Mouse (Mus musculus): ENCODE data around the gene Prkag2.

Gene Prkag2

GRCm38 (mm10) chr5:24960791-24961190 is 139.7 kb downstream of the Prkag2 start:
- peak; percentile 60 for DNase-seq

- no peak for DNase-seq
Measured at GRCm38 (mm10) chr5:24959758-24960157, 140.7 kb downstream of the Prkag2 start.

- no peak for DNase-seq
Measured at GRCm38 (mm10) chr5:24958596-24958995, 141.8 kb downstream of the Prkag2 start.

GRCm38 (mm10) chr5:24956891-24957290 is 143.6 kb downstream of the Prkag2 start:
- peak; percentile 41 for DNase-seq

GRCm38 (mm10) chr5:24952842-24953741 is 147.3 kb downstream of the Prkag2 start:
- peak; percentile 66 for DNase-seq

GRCm38 (mm10) chr5:24952212-24952611 is 148.2 kb downstream of the Prkag2 start:
- no peak for DNase-seq

GRCm38 (mm10) chr5:24950891-24951574 is 149.4 kb downstream of the Prkag2 start:
- no peak for DNase-seq

- no peak for DNase-seq
Measured at GRCm38 (mm10) chr5:24950039-24950438, 150.4 kb downstream of the Prkag2 start.

- DNase-seq: peak; percentile 59
Measured at GRCm38 (mm10) chr5:24938046-24938822, 162.2 kb downstream of the Prkag2 start.

GRCm38 (mm10) chr5:24936451-24936850 is 164.0 kb downstream of the Prkag2 start:
- no peak for DNase-seq

GRCm38 (mm10) chr5:24935446-24935845 is 165.0 kb downstream of the Prkag2 start:
- no peak for DNase-seq

- DNase-seq: no peak
Measured at GRCm38 (mm10) chr5:24933760-24934159, 166.7 kb downstream of the Prkag2 start.

- no peak for DNase-seq
Measured at GRCm38 (mm10) chr5:24931578-24932185, 168.8 kb downstream of the Prkag2 start.

GRCm38 (mm10) chr5:24930831-24931577 is 169.4 kb downstream of the Prkag2 start:
- no peak for DNase-seq

GRCm38 (mm10) chr5:24928816-24929215 is 171.6 kb downstream of the Prkag2 start:
- DNase-seq: no peak

GRCm38 (mm10) chr5:24927706-24928105 is 172.7 kb downstream of the Prkag2 start:
- no peak for DNase-seq

- no peak for DNase-seq
Measured at GRCm38 (mm10) chr5:24919155-24919554, 181.3 kb downstream of the Prkag2 start.

GRCm38 (mm10) chr5:24916511-24916910 is 183.9 kb downstream of the Prkag2 start:
- DNase-seq: peak; percentile 71

GRCm38 (mm10) chr5:24915119-24915518 is 185.3 kb downstream of the Prkag2 start:
- DNase-seq: no peak

- no peak for DNase-seq
Measured at GRCm38 (mm10) chr5:24913656-24914055, 186.8 kb downstream of the Prkag2 start.

- DNase-seq: peak; percentile 85
Measured at GRCm38 (mm10) chr5:24908820-24909716, 191.4 kb downstream of the Prkag2 start.

Measured in cerebellum, adult 9-10 months (tissue).